Mouse (Mus musculus) left cerebral cortex, adult 11 months (tissue): ENCODE data around the gene Cabp1.
"Not testable (repeated sequence)": the region's sequence is repeated elsewhere in the genome, so short reads cannot be mapped to it uniquely, and the experiment has no call there.

Experiments
- DNase-seq: peaks from one replicate; pipeline ENCODE4 v3.0.0; 2022; ENCODE audit warnings: low spot score

Cabp1 gene

DNA sequence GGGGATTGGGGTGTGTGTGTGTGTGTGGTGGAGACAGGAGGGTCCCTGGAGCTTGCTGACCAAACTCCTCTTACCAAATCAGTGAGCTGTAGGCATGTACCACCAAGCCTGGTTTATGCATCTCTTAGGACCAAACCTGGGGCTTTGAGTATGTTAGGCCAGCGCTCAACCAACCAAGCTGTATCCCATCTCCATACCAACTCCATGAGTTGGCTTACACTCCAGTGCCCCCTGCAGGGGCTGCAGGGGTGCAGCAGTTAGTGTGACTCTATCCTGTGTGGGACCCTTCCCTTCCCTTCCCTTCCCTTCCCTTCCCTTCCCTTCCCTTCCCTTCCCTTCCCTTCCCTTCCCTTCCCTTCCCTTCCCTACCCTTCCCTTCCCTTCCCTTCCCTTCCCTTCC lies 19.6 kb downstream of the Cabp1 start:
- DNase-seq: no peak

DNA sequence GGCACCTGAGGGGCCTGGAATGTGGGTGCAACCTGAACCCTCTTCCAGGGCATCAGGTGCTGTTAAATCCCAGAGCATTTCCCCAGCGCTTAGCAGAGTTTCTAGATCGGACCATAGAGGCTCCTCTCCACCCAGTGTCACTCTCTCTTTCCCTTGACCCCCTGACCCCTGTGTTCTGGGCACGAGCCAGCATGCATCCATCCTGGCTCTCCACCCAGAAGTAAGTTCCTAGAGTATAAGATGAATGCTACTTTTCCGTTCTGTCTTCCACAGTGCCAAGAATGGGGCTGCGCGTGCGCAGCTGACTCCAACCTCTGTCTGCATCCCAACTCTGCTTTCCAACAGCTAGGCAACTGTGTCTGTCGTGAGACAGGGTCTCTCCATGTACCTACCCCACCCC lies 24.0 kb downstream of the Cabp1 start:
- DNase-seq: no peak

DNA sequence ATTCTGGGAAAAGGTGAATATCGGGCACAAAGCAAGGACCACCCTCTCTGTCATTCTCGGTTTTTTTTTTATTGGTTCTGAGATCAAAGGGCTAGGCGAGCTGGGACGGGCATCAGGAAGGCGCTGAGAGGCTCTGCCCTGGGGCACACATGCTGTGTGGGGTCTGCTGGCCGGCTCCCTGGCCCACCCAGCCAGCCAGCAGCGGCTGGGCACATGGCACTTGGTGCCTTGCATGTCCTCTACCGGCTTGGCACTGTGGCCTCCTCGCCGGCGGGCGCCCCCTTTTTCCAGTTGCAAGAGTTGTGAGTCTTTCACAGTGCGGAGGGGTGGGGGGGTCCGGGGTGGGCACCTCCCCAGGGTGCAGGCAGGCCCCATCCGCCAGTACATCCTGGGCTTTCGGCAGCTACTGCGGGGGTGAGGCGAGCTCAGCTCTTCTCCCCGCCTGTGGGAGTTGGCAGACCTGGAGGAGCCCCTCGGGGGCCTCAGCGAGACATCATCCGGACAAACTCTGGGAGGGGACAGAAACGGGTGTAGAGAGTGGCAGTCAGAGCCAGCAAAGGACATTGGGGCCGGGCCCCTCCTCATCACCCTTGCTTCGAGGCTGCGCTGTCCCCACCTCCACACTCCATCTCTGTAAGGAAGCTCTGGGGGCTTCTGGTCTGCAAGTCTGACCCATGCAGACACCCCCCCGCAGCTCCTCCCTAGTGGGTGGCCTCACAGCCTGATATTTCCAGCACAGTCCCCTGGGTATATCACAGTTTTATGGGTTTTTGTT lies 25.4 kb downstream of the Cabp1 start:
- no peak for DNase-seq

DNA sequence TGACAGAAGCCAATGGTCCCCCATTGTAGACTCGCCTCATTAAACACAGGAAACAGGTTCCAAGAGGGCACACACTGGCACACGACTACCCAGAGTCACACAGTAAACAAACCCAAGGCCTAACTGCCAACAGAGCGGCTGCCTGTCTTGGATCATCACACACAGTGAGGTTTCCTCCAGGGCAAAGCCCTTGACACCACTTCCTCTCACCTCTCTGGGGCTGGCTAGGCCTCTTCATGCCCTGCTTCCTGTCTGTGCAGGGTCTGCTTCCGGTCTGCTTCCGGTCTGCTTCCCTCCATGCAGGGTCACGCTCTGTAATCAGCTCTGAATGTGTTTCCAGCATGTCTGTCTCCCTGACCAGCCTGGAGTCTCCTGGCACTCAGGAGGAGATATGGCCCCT lies 26.8 kb downstream of the Cabp1 start:
- DNase-seq: no peak

DNA sequence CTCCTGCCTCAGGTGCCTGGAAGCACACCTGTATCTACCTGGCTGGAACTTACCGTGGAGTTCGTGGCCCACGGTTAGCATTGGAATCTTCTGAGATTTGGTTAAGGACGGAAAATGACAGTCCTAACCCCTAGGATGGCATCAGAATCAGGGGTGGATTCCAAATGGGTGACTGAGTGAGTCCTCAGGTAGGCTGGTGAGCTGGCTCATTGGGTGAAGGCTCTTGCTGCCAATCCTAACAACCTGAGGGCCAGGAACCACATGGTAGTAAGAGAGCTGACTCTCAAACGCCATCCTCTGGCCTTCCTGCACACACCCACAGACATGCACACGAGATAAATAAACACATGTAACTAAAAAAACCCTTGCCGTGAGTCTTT lies 27.4 kb downstream of the Cabp1 start:
- DNase-seq: no peak

DNA sequence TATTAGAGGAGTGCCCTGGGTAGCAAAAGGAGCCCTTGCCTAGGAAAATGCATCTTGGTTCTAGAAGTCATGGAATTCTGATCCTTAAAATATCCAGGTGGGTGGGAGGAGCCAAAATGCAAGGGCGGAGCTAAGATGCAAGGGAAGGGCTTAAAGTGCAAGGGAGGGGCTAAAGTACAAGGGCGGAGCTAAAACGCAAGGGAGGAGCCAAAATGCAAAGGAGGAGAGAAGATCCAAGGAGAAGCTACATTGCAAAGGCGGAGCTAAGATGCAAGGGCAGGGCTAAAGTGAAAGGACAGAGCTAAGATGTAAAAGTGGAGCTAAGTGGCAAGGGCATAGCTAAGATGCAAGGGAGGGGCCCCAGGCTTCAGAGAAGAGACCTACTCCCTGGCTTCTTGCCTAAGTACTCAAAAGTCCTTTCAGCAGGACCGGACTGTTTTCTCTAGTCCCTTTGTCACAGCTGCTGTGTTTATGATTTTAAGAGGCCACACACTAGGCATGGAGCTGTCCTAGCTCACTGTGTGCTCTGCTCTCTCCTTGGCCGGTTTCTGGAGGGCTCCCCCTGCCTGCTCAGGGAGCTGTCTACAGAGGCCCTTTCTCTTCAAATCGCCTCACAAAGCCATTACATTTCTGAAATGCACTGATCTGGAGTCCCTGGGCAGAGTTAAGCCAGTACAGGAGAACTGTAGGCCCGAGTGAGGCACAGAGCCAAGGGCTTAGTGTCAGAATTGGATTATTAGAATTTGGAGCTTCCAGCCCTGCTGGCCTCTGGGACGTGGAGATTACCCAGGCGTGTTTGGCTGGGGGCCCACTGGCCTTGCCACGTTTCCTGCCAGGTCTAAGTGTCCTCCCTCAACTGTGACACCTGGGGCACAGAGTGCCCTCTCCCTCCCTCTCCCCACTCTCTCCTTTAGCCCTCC lies 28.0 kb downstream of the Cabp1 start:
- no peak for DNase-seq

DNA sequence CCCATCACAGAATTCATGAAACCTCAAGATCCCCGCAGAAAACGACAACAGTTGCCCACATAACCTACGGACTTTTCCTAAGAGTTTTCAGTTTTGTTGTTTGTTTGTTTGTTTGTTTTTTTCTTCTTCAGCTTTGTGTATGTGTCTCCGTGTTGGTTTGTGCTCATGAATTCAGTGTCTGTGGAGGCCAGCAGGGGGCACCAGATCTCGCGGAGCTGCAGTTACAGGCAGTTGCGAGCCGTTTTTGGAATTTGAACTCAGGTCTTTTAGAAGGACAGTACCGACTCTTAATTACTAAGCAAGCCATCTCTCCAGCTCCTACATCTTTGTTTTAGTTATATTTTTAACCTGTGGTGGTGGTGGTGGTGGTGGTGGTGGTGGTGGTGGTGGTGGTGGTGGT lies 28.8 kb downstream of the Cabp1 start:
- DNase-seq: no peak

DNA sequence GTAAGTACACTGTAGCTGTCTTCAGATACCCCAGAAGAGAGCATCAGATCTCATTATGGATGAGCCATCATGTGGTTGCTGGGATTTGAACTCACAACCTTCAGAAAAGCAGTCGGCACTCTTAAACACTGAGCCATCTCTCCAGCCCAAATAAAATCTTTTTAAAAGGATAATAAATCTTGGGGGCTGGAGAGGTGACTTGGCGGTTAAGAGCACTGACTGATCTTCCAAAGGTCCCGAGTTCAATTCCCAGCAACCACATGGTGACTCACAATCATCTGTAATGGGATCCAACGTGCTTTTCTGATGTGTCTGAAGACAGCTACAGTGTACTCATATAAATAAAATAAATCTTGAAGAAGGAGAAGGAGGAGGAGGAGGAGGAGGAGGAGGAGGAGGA lies 29.7 kb downstream of the Cabp1 start:
- not testable (repeated sequence) for DNase-seq

DNA sequence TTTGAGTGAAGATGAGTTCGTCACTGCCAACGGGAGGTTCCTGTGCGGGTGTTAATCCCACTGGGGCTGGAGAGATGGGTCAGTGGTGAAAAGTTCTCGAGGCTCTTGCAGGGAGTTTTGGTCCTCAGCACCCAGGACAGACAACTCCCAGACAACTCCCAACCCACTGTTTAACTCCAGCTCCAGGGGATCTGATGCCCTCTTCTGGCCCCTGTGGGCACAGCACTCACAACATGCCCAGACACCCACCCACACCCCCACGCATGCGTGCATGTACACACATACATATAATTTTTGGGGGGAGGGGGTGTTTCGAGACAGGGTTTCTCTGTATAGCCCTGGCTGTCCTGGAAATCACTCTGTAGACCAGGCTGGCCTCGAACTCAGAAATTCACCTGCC lies 30.6 kb downstream of the Cabp1 start:
- DNase-seq: no peak

DNA sequence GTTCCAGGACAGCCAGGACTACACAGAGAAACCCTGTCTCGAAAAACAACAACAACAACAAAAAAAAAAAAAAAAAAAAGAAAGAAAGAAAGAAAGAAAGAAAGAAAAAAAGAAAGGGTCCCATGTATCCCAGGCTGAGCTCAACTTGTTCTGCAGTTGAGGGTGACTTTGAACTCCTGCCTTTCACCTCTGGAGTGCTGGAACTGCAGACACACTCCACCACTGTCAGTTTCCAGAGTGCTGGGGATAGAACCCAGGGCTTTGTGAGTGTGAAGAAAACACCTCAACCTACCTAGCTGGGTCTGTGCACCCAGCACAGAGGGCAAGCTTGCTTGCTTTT lies 32.3 kb downstream of the Cabp1 start:
- DNase-seq: not testable (repeated sequence)

DNA sequence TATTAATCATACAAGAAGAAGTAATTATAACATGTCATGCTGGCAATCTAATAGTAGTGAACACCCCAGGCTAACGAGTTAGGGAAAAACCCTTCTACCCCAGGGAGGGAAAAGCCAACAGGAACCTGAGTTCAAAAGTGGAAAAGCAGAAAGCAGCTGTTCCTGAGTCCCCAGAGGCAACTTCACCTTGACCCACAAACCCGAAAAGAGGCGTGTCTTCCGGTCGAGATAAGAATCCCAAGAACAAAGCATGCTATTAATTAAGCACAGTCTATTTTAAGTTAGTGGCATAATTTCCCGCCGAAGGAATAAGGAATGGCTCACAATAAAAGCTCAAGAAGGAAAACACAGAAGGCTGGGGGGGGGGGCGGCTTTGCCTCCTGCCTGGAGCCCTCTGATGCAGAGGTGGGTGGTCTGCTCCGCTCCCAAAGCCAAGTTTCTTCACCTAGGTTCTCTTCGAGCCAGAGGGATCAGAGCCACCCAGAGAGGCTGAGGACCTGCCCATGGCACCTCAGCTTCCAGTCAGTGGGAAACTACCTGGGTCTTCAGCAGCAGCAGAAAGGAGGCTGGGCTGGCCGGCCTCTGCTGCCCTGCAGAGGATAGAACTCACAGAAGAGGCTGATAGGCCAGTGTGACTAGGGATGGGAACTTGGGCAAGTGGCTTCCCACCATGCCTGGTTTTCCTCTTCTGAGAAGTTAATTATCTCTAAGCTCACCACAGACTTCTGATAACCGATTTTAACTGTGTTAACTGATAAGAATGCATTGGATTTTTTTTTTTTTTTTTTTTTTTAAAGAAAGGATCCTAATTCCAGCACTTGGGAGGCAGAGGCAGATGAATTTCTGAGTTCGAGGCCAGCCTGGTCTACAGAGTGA lies 32.9 kb downstream of the Cabp1 start:
- no peak for DNase-seq

DNA sequence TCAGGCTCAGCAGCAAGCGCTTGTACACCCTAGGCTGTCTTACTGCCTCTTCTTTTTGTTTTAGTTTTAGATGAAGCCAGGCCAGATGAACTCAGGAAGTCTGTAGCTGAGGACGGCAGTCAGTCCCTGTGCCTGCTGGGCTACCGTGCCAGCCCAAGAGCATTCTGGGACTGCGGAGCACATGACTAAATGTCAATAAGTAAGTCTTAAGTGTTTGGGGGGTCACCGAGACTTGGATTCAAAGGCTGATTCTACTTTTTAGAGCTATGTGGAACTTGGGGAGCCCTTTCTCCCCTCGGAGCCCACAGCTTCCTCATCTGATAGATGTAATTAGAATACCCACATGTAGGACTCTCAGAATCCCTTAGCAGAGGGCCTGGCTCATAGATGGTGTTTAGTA lies 33.5 kb downstream of the Cabp1 start:
- no peak for DNase-seq

DNA sequence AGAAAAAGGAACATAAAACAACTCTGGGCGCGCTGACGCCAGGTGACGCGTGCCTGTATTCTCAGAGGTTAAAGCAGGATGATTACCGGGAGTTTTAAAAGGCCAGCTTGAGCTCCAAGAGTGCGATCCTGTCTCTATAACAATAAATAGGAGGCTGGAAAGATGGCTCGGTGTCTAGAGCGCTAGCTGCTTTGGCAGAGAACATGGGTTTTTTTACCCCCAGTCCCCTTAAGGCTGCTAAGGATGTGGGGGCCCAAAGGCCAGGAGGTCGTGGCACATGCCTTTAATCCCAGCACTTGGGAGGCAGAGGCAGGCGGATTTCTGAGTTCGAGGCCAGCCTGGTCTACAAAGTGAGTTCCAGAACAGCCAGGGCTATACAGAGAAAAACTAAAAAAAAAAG lies 35.0 kb downstream of the Cabp1 start:
- DNase-seq: no peak

DNA sequence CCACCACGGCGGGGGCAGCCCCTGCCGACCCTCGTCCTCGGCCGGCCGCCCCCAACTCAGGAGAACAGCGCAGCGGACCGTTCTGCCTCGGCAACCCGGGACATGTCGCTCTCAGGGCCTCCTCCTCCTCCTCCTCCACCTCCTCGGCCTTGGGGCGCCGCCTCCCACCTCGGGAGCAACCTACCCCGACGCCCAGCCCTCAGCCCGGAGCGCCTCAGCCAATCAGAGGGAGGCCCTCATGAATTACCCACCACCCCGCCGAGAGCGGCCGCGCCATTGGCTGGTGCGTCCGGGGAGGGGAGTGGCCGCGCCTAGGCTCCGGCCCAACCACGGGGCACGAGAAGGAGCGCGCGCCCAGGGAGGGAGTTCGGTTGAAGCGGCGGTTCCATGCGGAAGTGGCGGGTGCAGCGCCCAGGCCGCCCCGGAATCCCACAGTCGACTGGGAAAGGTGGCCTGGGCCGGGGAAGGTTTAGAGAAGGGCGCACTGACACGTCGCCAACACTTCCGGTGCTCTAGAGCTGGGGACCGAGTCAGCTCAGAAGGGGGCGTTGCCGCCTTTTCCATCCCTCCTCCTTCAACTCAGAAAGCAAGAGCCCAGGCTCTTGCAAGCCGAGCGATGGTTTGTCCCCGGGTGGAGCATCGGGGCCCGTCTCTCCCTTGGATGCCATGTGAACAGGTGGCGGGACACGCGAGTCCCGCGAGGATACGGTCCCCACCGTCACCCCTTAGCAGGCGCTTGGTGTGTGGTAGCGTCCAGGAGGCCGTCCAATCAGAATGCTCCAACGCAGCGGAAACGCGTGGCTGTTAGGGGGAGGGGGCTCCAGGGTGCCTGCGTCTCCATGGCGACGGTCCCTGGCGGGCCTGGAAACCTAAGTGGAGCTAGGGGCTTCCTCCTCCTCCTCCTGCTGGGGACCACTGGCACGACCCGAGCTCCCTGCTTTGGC lies 35.9 kb downstream of the Cabp1 start, which contains the start of gene Mlec:
Mlec (minus strand) TSS at position 140 of the 944 bp plus-strand sequence.
- peak; percentile 98 for DNase-seq

DNA sequence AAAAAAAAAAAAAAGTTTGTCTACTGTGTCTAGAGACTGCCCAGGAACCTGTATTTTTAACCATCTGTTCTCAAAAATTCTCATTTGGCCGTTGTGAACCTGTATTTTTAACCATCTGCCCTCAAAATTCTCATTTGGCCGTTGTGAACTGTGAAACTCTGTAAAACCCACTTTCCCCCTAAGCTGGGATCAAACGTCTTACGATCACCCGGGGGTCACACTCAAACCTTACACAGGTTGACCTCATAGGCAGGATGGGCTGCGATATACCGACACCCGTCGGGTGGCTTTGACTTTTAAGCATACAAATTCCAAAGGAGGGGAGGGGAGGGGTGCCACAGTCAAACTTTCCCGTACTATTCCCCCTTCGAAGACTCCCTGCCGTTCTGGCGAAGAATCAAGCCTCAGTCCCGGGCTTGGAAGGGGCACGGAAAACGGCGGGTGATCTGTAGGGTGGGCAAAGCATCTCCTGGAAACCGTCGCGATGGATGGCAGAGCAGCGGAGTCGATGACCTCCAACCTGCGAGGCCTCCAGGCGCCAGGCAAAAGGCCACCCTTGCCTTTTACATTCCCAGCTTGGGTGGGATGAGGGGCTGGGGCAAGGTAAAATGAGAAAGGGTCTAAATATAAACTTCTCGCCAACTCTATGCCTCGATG lies 37.1 kb downstream of the Cabp1 start:
- no peak for DNase-seq

DNA sequence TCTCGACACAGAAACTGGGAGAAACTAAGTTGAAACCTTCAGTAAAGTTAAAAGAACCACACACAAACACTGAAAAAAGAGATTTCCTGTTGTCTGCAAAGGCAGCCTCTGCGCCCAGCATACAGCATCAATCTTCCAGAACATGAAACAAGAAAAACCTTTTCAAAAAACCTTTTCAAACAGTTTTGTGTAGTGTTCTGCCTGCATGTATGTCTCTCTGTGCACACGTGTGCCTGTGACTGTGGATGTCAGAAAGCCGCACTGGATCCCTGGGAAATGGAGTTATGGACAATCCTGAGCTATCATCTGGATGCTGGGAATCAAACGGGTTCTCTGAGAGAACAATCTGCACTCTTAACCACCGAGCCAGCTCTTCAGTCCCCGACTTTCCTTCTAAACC lies 37.8 kb downstream of the Cabp1 start:
- DNase-seq: no peak

DNA sequence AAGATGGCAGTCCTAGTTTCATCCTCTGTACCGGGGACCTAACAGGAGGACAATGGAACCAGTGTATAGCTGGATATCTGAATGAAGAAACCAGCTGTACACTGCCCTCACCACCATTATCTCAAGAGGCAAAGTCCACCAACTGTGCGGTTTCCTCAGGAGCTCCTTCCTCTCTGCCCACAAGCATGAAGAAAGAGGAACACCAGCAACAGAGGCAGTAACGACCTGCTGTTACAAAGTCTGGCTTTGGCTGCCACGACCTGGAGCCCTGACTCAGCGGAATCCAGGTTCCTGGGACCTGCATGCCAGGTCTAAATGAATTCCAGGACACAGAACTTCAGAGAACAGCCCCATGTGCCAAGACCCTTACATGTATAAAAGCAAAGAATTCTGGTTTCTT lies 38.4 kb downstream of the Cabp1 start:
- DNase-seq: no peak

DNA sequence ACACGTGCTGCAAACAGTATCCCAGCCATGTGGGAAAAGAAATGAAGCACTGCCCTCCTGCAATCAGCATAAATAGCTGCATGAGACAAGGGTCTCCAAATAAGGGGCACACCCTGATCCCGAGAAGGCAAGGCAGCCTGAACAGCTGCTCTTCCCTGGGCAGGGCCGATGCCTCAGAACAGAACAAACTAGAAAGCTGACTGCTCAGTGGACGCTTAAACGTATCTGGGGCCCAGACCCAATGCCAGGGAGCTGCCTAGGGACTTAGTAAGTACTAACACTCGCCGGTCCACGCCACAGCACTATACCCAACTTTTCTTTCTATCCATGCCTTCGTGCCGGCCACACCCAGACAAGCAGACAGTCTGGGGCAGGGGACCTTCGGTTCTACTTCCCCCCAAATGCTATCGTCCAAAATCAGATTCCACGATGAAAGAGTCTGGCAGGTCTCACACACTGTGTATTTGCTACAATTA lies 39.0 kb downstream of the Cabp1 start:
- no peak for DNase-seq

DNA sequence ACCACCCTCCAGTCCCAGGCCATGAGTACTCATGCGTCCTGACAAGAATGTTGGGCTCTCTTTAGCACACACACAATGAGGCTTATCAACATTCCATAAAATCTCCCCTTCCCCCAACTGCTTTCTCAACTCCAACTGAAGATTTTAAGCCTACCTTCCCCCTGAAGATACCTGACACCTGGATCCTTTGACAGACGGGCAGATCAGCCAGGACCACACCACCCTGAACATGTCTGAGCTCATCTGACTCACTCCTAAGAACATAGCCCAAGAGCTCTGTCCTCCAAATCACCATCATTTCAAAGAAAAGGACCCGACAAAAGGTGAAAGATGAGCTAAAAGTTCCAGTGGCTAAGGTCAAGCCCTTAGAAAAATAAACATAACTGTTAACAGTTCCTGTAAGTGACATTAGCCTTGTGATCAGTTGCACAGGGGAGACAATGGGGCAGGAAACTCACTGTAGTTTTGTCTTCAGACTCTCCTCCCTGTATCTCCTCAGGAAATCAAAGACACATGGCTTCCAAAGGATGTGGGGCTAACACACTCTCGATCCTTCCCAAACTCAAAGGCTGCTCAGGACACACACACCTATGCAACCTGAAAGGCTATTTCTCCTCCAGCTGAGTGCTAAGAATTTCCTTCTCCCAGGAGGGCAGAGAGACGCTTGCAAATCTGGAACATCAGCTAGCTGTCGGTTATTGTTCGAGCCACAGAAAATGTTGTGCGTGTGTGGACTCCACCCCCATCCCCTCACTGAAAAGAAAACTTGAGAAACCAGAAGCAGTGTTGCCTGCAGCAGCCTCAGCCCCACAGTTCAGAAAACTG lies 41.8 kb downstream of the Cabp1 start:
- no peak for DNase-seq

DNA sequence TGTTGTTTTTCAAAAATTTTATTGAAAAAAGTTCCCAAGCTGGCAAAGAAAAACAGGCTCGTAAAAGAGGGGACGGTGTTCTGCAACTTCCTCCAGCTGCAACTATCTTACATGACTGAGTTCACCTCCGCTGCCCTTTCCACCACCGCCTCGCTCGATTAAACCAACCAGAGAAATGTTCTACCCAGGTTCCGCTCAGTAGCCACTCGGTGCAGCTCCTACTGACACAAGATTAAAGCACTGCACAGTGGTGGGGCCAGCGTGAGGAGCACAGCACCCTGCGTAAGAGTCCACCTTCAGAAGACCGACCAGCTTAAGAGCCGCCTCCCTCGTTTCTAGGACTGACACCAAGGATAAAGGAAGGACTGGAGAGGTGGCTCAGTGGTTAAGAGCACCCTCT lies 42.7 kb downstream of the Cabp1 start:
- no peak for DNase-seq
